Mouse (Mus musculus) cortical plate, adult 2 months (tissue): ENCODE measurements around the gene Ccdc160. TPM values are rescaled to one million over a fixed set of nuclear protein-coding genes. Genes with fewer than 3 reads are reported as not detected.

Experiments
- H3K27ac ChIP-seq: fragments of 200-500 bp; 2 replicates; pipeline ENCODE4 v1.5.1; 2012; ENCODE audit warnings: low read length, control low read depth, inconsistent platforms; ENCODE audit not compliant: insufficient read depth
- H3K4me1 ChIP-seq: fragments of 200-500 bp; 2 replicates; pipeline ENCODE4 v1.6.1; 2011; ENCODE audit warnings: low read length; ENCODE audit not compliant: control insufficient read depth, insufficient read depth
- H3K4me3 ChIP-seq: fragments of 200-500 bp; 2 replicates; pipeline ENCODE4 v1.5.1; 2011; ENCODE audit warnings: mild to moderate bottlenecking, low read length, control low read depth; ENCODE audit not compliant: insufficient read depth
- CTCF ChIP-seq: fragments of 200-500 bp; IDR thresholded peaks from 2 replicates; pipeline ENCODE4 v1.5.1; 2011; ENCODE audit warnings: mild to moderate bottlenecking, control low read depth, low read length; ENCODE audit not compliant: insufficient read depth; ENCODE audit errors: extremely low read depth
- POLR2A ChIP-seq: fragments of 200-500 bp; IDR thresholded peaks from 2 replicates; pipeline ENCODE4 v1.6.1; 2011; ENCODE audit warnings: mild to moderate bottlenecking, low read length, control low read depth; ENCODE audit not compliant: insufficient read depth; ENCODE audit errors: extremely low read depth
- polyA plus RNA-seq: library from polyadenylated mRNA; depleted of rRNA; stranded (reverse); fragments of >200 nt; gene quantifications from 2 replicates; pipeline ENCODE4 v1.2.3, GENCODE M21; 2012

Gene Ccdc160
- polyA plus RNA-seq, 1 experiment = 2.3 TPM

DNA sequence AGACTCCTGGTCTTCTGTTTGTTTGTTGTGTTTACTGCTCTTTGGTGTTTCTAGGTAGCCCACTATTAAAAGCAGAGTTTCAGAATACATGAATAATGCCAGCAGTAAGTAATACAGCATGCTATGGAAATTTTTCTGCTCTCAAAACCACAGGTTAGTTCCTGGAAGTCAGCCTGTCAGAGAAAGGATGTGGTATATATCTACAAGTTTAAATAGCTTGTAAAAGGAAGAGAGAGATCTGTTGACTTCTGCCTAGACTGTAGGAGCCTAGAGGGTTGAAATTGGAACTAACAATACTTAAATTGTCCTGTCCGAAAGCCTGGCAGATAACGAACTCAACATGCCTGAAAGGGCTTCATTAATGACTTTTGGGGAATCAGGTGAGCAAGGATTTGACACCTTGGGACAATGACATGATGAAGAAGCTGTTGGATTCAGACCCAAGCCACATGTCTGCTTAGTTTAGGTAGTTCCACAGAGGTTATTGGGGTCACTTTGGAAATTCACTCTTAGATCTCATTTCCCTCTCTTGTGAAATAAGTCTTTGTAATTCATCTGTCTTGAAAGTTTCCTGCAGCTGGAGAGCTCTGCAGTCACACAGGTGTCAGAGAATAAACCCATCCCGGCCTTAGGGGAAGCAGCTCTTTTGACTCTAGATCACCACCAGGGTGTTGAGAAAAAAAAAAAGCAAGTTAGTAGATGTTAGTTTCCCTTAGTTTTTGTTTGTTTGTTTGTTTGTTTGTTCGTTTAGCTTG lies 30.6 kb upstream of the Ccdc160 start:
- H3K4me1 ChIP-seq = no peaks in the 10 kb centered on the region
- no peak overlapping the region for H3K4me3 ChIP-seq
- H3K27ac ChIP-seq = no peak overlapping the region
- no peak for TF ChIP-seq CTCF
- no peak for TF ChIP-seq POLR2A

DNA sequence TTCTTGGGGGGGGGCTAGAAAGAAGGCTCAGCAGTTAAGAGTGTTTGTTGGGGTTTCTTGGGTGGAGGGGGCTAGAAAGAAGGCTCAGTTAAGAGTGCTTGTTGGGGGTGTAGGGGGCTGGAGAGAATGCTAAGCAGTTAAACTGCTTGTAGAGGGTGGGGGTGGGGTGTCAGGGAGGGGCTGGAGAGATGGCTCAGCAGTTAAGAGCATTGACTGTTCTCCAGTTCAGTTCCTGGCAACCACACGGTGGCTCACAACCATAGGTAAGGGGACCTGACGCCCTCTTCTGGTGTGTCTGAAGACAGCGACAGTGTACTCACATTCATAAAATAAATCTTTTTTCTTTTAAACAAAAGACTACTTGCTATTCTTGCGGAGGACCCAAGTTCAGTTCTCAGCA lies 28.8 kb upstream of the Ccdc160 start:
- no peaks in the 10 kb centered on the region for H3K4me1 ChIP-seq
- H3K27ac ChIP-seq = no peak overlapping the region
- H3K4me3 ChIP-seq = no peak overlapping the region
- TF ChIP-seq CTCF (no peak), POLR2A (no peak)

- TF ChIP-seq POLR2A = no peak
- peak; percentile 46 for TF ChIP-seq CTCF
- Histone ChIP-seq H3K4me3 (no peak overlapping the region), H3K4me1 (no peaks in the 10 kb centered on the region), H3K27ac (no peak overlapping the region)
These were observed 15.0 kb upstream of the Ccdc160 start for GRCm38 (mm10) chrX:52775973-52776372.

- TF ChIP-seq CTCF = no peak
- Histone ChIP-seq H3K4me1 (no peaks in the 10 kb centered on the region), H3K27ac (no peak overlapping the region), H3K4me3 (no peak overlapping the region)
These were observed 13.3 kb upstream of the Ccdc160 start for GRCm38 (mm10) chrX:52777671-52778070.

DNA sequence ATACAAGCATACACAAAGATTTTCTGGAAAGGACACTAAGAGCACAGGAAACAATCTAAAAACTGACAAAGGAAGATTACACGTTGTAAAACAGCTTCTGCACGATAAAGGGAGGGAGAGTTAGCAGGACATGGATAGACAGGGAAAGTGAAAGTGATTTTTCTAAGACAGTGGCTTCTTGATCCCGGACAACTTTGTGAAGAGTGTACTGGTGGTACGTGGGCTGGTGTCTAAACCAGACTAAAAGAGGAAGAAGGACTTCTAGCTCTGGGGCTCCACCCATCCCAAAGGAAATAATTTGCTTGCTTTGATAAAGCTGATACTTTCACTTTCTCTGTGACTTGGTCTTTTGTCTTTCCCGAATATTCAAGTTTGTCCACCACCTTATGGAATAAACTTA lies 7.1 kb upstream of the Ccdc160 start:
- TF ChIP-seq POLR2A = no peak
- no peaks in the 10 kb centered on the region for H3K4me1 ChIP-seq
- H3K27ac ChIP-seq = no peak overlapping the region
- no peak overlapping the region for H3K4me3 ChIP-seq

- H3K27ac ChIP-seq = no peak overlapping the region
- no peaks in the 10 kb centered on the region for H3K4me1 ChIP-seq
- no peak overlapping the region for H3K4me3 ChIP-seq
- TF ChIP-seq CTCF (no peak), POLR2A (no peak)
These were observed 1.1 kb downstream of the Ccdc160 start for GRCm38 (mm10) chrX:52791944-52792719.

GRCm38 (mm10) chrX:52792861-52793260 lies 1.9 kb downstream of the Ccdc160 start:
- H3K27ac ChIP-seq = no peak overlapping the region
- TF ChIP-seq CTCF (no peak), POLR2A (no peak)
- no peak overlapping the region for H3K4me3 ChIP-seq
- H3K4me1 ChIP-seq = no peaks in the 10 kb centered on the region

- TF ChIP-seq CTCF (no peak), POLR2A (no peak)
- H3K4me1 ChIP-seq = no peaks in the 10 kb centered on the region
- H3K4me3 ChIP-seq = no peak overlapping the region
- H3K27ac ChIP-seq = no peak overlapping the region
These were observed 4.8 kb downstream of the Ccdc160 start for GRCm38 (mm10) chrX:52795816-52796215.

DNA sequence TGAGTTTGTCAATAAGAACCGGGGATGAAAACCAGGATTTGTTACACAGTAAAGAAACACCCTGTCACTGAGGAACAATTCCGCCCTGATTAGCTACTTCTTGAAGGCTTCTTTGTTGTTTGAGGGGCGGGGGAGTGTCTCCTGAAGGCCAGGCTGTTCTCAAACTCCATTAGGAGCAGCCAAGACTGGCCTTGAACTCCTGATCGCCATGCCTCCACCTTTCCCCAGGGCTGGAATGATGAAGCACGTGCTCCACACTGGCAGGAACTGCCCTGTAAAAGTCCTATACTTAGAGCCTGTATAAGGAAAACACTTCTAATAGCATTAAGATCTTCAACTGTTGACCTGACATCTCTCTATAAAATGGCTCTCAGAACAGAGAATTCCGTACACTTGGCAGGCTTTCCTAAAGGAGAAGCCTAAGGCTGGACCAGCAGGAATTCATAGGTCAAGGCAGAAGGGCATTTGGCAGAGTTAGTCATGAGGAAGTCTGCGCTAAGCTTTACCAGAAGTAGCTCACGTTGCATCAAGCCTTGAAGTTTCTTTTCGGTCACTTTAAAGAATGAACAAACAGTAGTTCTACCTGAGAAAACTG lies 6.1 kb downstream of the Ccdc160 start:
- Histone ChIP-seq H3K4me1 (no peaks in the 10 kb centered on the region), H3K4me3 (no peak overlapping the region), H3K27ac (no peak overlapping the region)
- TF ChIP-seq CTCF (no peak), POLR2A (no peak)

DNA sequence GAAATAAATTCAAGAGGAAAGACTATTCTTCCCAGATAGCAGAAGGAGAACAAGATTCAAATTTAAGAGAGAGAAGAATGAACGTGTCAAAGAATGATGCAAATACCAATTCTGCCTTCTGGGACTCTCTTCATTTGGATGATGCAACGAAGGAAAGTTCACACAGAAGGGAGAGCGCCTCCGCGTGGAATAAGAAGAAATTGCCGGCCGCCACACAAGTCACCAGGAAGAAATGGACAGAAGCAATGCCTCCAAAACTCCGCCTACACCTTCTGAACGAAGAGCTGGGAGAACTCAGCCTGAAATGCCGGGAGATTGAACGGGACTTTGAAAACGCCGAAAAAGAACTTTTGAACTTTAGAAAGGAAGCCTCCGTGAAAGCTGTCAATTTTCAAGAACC lies 7.3 kb downstream of the Ccdc160 start:
- TF ChIP-seq CTCF (no peak), POLR2A (no peak)
- H3K4me1 ChIP-seq = no peaks in the 10 kb centered on the region
- no peak overlapping the region for H3K4me3 ChIP-seq
- H3K27ac ChIP-seq = no peak overlapping the region
